Mouse (Mus musculus): Measurements from ENCODE around the gene Cd164. TPM values are rescaled to one million over a fixed set of nuclear protein-coding genes. Genes with fewer than 3 reads are reported as not detected.

Cd164 gene
- polyA plus RNA-seq, 1 experiment from 2014 or later, result 155 TPM

- Histone ChIP-seq H3K4me3 (replicated peaks) (no peak overlapping the region), H3K27me3 (replicated peaks) (no peaks in the 10 kb centered on the region), H3K36me3 (peaks cover 8% of the 10 kb centered on the region), H3K4me2 (no peak overlapping the region), H3K9ac (no peak overlapping the region), H3K4me1 (no peaks in the 10 kb centered on the region), H3K9me3 (no peaks in the 10 kb centered on the region), H3K27ac (no peak overlapping the region)
- no peak for ATAC-seq (ENCODE audit: insufficient read depth, low FRiP score, low read depth)
- WGBS, result 88% methylated on average over 4 of the region's 4 CpGs
These were observed 18.2 kb downstream of the Cd164 start for GRCm38 (mm10) chr10:41537226-41537982.

GRCm38 (mm10) chr10:41537983-41538330 lies 18.7 kb downstream of the Cd164 start:
- 88% methylated on average over 3 of the region's 3 CpGs for WGBS
- Histone ChIP-seq H3K9ac (no peak overlapping the region), H3K27me3 (replicated peaks) (no peaks in the 10 kb centered on the region), H3K36me3 (peaks cover 8% of the 10 kb centered on the region), H3K4me2 (no peak overlapping the region), H3K4me1 (no peaks in the 10 kb centered on the region), H3K4me3 (replicated peaks) (no peak overlapping the region), H3K9me3 (no peaks in the 10 kb centered on the region), H3K27ac (no peak overlapping the region)
- ATAC-seq (ENCODE audit: insufficient read depth, low FRiP score, low read depth), result no peak

GRCm38 (mm10) chr10:41538986-41539385 lies 19.8 kb downstream of the Cd164 start:
- H3K27ac ChIP-seq, result no peak overlapping the region
- H3K4me1 ChIP-seq, result no peaks in the 10 kb centered on the region; the same call in 1 of the 2 replicates
- no peak for ATAC-seq (ENCODE audit: insufficient read depth, low FRiP score, low read depth)
- H3K27me3 ChIP-seq (replicated peaks), result no peaks in the 10 kb centered on the region
- H3K36me3 ChIP-seq, result peaks cover 8% of the 10 kb centered on the region
- H3K4me3 ChIP-seq (replicated peaks), result no peak overlapping the region
- no peaks in the 10 kb centered on the region for H3K9me3 ChIP-seq
- no peak overlapping the region for H3K9ac ChIP-seq
- H3K4me2 ChIP-seq, result no peak overlapping the region
- WGBS, result 89% methylated on average over 4 of the region's 4 CpGs

- Histone ChIP-seq H3K4me3 (replicated peaks) (no peak overlapping the region), H3K27ac (no peak overlapping the region), H3K9ac (no peak overlapping the region), H3K27me3 (replicated peaks) (no peaks in the 10 kb centered on the region), H3K9me3 (no peaks in the 10 kb centered on the region), H3K4me1 (peaks cover 6% of the 10 kb centered on the region), H3K4me2 (no peak overlapping the region), H3K36me3 (no peaks in the 10 kb centered on the region)
- no peak for ATAC-seq (ENCODE audit: insufficient read depth, low FRiP score, low read depth)
- 95% methylated on average over 6 of the region's 6 CpGs for WGBS
These were observed 22.8 kb downstream of the Cd164 start for GRCm38 (mm10) chr10:41542057-41542456.

GRCm38 (mm10) chr10:41543439-41543838 lies 24.2 kb downstream of the Cd164 start:
- Histone ChIP-seq H3K27ac (no peak overlapping the region), H3K36me3 (no peaks in the 10 kb centered on the region), H3K9me3 (no peaks in the 10 kb centered on the region), H3K27me3 (replicated peaks) (no peaks in the 10 kb centered on the region), H3K4me3 (replicated peaks) (no peak overlapping the region), H3K4me2 (no peak overlapping the region), H3K4me1 (peaks cover 6% of the 10 kb centered on the region), H3K9ac (no peak overlapping the region)
- 79% methylated on average over 4 of the region's 4 CpGs for WGBS
- ATAC-seq (ENCODE audit: insufficient read depth, low FRiP score, low read depth), result no peak

- Histone ChIP-seq H3K27ac (no peak overlapping the region), H3K9me3 (no peaks in the 10 kb centered on the region), H3K9ac (no peak overlapping the region), H3K4me3 (replicated peaks) (no peak overlapping the region), H3K27me3 (replicated peaks) (no peaks in the 10 kb centered on the region), H3K36me3 (no peaks in the 10 kb centered on the region), H3K4me1 (peaks cover 6% of the 10 kb centered on the region), H3K4me2 (no peak overlapping the region)
- ATAC-seq (ENCODE audit: insufficient read depth, low FRiP score, low read depth), result no peak
- 72% methylated on average over 2 of the region's 2 CpGs for WGBS
These were observed 24.6 kb downstream of the Cd164 start for GRCm38 (mm10) chr10:41543844-41544243.

GRCm38 (mm10) chr10:41544481-41545190 lies 25.4 kb downstream of the Cd164 start:
- Histone ChIP-seq H3K27ac (no peak overlapping the region), H3K4me1 (peaks cover 6% of the 10 kb centered on the region), H3K9me3 (no peaks in the 10 kb centered on the region), H3K4me3 (replicated peaks) (no peak overlapping the region), H3K27me3 (replicated peaks) (no peaks in the 10 kb centered on the region), H3K9ac (no peak overlapping the region), H3K36me3 (no peaks in the 10 kb centered on the region), H3K4me2 (peak overlapping the region; percentile 21)
- no peak for ATAC-seq (ENCODE audit: insufficient read depth, low FRiP score, low read depth)
- WGBS, result 10% methylated on average over 7 of the region's 7 CpGs

GRCm38 (mm10) chr10:41545224-41545755 lies 26.1 kb downstream of the Cd164 start:
- Histone ChIP-seq H3K27ac (no peak overlapping the region), H3K9ac (no peak overlapping the region), H3K4me1 (peaks cover 6% of the 10 kb centered on the region), H3K4me3 (replicated peaks) (no peak overlapping the region), H3K27me3 (replicated peaks) (no peaks in the 10 kb centered on the region), H3K9me3 (no peaks in the 10 kb centered on the region), H3K4me2 (peak overlapping the region; percentile 21; the same call in 1 of the 2 replicates), H3K36me3 (no peaks in the 10 kb centered on the region)
- ATAC-seq (ENCODE audit: insufficient read depth, low FRiP score, low read depth), result no peak
- WGBS, result 48% methylated on average over 7 of the region's 7 CpGs

GRCm38 (mm10) chr10:41546396-41547165 lies 27.4 kb downstream of the Cd164 start:
- no peak for ATAC-seq (ENCODE audit: insufficient read depth, low FRiP score, low read depth)
- H3K4me1 ChIP-seq, result peaks cover 6% of the 10 kb centered on the region
- 67% methylated on average over 13 of the region's 13 CpGs for WGBS
- H3K36me3 ChIP-seq, result no peaks in the 10 kb centered on the region
- H3K9ac ChIP-seq, result no peak overlapping the region
- no peak overlapping the region for H3K4me2 ChIP-seq
- no peaks in the 10 kb centered on the region for H3K27me3 ChIP-seq (replicated peaks)
- H3K27ac ChIP-seq, result no peak overlapping the region
- no peaks in the 10 kb centered on the region for H3K9me3 ChIP-seq
- H3K4me3 ChIP-seq (replicated peaks), result no peak overlapping the region

- Histone ChIP-seq H3K27me3 (replicated peaks) (no peaks in the 10 kb centered on the region), H3K4me1 (peaks cover 16% of the 10 kb centered on the region), H3K9me3 (no peaks in the 10 kb centered on the region), H3K27ac (no peak overlapping the region), H3K36me3 (no peaks in the 10 kb centered on the region), H3K4me3 (replicated peaks) (no peak overlapping the region), H3K4me2 (no peak overlapping the region), H3K9ac (no peak overlapping the region)
- no peak for ATAC-seq (ENCODE audit: insufficient read depth, low FRiP score, low read depth)
- 56% methylated on average over 7 of the region's 7 CpGs for WGBS
These were observed 31.5 kb downstream of the Cd164 start for GRCm38 (mm10) chr10:41550711-41551110.

- WGBS, result 40% methylated on average over 3 of the region's 3 CpGs
- ATAC-seq (ENCODE audit: insufficient read depth, low FRiP score, low read depth), result 0 out of 2 replicates have a peak, but pooled peaks have one; percentile 44
- Histone ChIP-seq H3K36me3 (no peaks in the 10 kb centered on the region), H3K27me3 (replicated peaks) (no peaks in the 10 kb centered on the region), H3K4me2 (no peak overlapping the region), H3K9ac (no peak overlapping the region), H3K4me1 (peaks cover 16% of the 10 kb centered on the region), H3K27ac (peak overlapping the region; percentile 58; the same call in 1 of the 2 replicates), H3K9me3 (no peaks in the 10 kb centered on the region), H3K4me3 (replicated peaks) (no peak overlapping the region)
These were observed 33.1 kb downstream of the Cd164 start for GRCm38 (mm10) chr10:41552319-41552718.

Measured in stomach, embryonic 15.5 days (tissue).